Mouse (Mus musculus): ENCODE measurements around the gene Gm12216.

GRCm38 (mm10) chr11:53893451-53893850 lies 34.4 kb upstream of the Gm12216 start:
- TF ChIP-seq CTCF (IDR thresholded peaks at IDR 0.05; ENCODE audit: low read depth, low read length), result no peak
- no peak for TF ChIP-seq POLR2A (IDR thresholded peaks at IDR 0.05; ENCODE audit: insufficient read depth, low read length)
- TF ChIP-seq EP300 (IDR thresholded peaks at IDR 0.05; ENCODE audit: insufficient read depth, low read depth, low read length), result no peak
